ENCODE assay signal across 28 mouse cellular contexts in the genomic region with DNA sequence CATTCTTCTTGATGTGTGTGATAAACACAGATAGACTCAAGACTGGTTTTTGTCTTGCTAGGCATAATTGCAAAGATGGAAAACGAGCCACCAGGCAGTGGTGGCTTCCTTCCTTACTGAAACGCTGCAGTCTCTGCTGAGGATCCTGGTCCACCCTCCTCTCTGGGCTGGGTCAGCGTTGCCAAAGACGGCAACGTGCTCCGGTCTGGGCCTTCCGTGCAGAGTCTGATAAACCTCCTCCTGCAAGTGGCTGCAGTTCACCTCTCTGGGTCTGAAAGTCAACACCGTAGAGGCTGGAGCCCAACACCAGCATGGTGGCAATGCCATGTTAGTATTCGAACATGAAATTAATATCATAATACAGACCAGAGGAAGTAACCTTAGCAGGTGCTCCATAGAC.
"Had no signal": no experiment of that assay in that cellular context is flagged by ENCODE, and none has a peak within 500 bp of the region (broad histone marks: within the 10 kb centered on the region; RNA-seq: fewer than 3 reads in every experiment).

No protein-coding gene starts in this region.

- H3K27me3 ChIP-seq: embryonic facial prominence, embryonic 12.5 days; embryonic facial prominence, embryonic 13.5 days; embryonic facial prominence, embryonic 15.5 days; forebrain, embryonic 12.5 days; forebrain, embryonic 13.5 days; forebrain, embryonic 15.5 days had no signal

- H3K9ac ChIP-seq: embryonic facial prominence, embryonic 12.5 days; embryonic facial prominence, embryonic 13.5 days; embryonic facial prominence, embryonic 15.5 days; forebrain, embryonic 12.5 days; forebrain, embryonic 13.5 days; forebrain, embryonic 15.5 days; forebrain, postnatal 0 days had no signal

- H3K27ac ChIP-seq: embryonic facial prominence, embryonic 10.5 days; embryonic facial prominence, embryonic 12.5 days; embryonic facial prominence, embryonic 13.5 days; embryonic facial prominence, embryonic 15.5 days; forebrain, embryonic 10.5 days; forebrain, embryonic 12.5 days; forebrain, embryonic 13.5 days; forebrain, embryonic 15.5 days; gastrocnemius, adult 2 months; heart, adult 2 months had no signal

- DNase-seq: cerebellum, adult 18-20 months; cerebellum, adult 2 months; cerebellum, adult 8-10 months; cerebellum, adult 9-10 months; cerebellum, adult 9-11 months; cerebellum, postnatal 10 days; cerebellum, postnatal 14 days; cerebellum, postnatal 25 days; cerebellum, postnatal 36 days; embryo, embryonic 11 days; forebrain, postnatal 0 days; gastrocnemius, adult 2 months; gastrocnemius, postnatal 10 days; gastrocnemius, postnatal 14 days; gastrocnemius, postnatal 25 days; gastrocnemius, postnatal 36 days; heart, adult 2 months had no signal

- H3K4me2 ChIP-seq: embryonic facial prominence, embryonic 12.5 days; embryonic facial prominence, embryonic 13.5 days; embryonic facial prominence, embryonic 15.5 days; forebrain, embryonic 12.5 days; forebrain, embryonic 13.5 days; forebrain, embryonic 15.5 days had no signal

- H3K4me1 ChIP-seq: embryonic facial prominence, embryonic 10.5 days; embryonic facial prominence, embryonic 12.5 days; embryonic facial prominence, embryonic 13.5 days; embryonic facial prominence, embryonic 15.5 days; forebrain, embryonic 10.5 days; forebrain, embryonic 12.5 days; forebrain, embryonic 13.5 days; forebrain, embryonic 15.5 days had no signal

- ATAC-seq: forebrain, embryonic 13.5 days; forebrain, embryonic 14.5 days; forebrain, embryonic 15.5 days; forebrain, embryonic 16.5 days; forebrain, postnatal 0 days had no signal

- H3K4me3 ChIP-seq: embryonic facial prominence, embryonic 10.5 days; embryonic facial prominence, embryonic 12.5 days; embryonic facial prominence, embryonic 13.5 days; embryonic facial prominence, embryonic 15.5 days; erythroblast, embryonic 14.5 days; forebrain, embryonic 10.5 days; forebrain, embryonic 12.5 days; forebrain, embryonic 13.5 days; forebrain, embryonic 15.5 days; gastrocnemius, adult 2 months; heart, adult 2 months had no signal

- H3K9me3 ChIP-seq: embryonic facial prominence, embryonic 10.5 days; embryonic facial prominence, embryonic 12.5 days; embryonic facial prominence, embryonic 13.5 days; embryonic facial prominence, embryonic 15.5 days; forebrain, embryonic 10.5 days; forebrain, embryonic 12.5 days; forebrain, embryonic 13.5 days; forebrain, embryonic 15.5 days had no signal
